Mouse (Mus musculus) lung, embryonic 15.5 days (tissue): ENCODE results near the gene Haus5. TPM values are rescaled to one million over a fixed set of nuclear protein-coding genes. Genes with fewer than 3 reads are reported as not detected.

ENCODE experiments used
- ATAC-seq: fragments of 200-750 bp; cut with Nextera tagmentation; 2 replicates; pipeline ENCODE4 v1.8.0; 2017; ENCODE audit warnings: moderate number of reproducible peaks, borderline replicate concordance; ENCODE audit not compliant: low FRiP score, low TSS enrichment; ENCODE audit errors: extremely low read depth
- H3K27ac ChIP-seq: fragments of 300-500 bp; sonication (generic); 2 replicates; pipeline ENCODE4 v1.5.1; 2015; ENCODE audit warnings: moderate library complexity, mild to moderate bottlenecking, inconsistent platforms
- H3K27me3 ChIP-seq: fragments of 300-500 bp; sonication (generic); 2 replicates; pipeline ENCODE4 v1.6.1; 2015; ENCODE audit warnings: inconsistent platforms
- H3K36me3 ChIP-seq: fragments of 300-500 bp; sonication (generic); 2 replicates; pipeline ENCODE4 v1.6.1; 2015; ENCODE audit warnings: inconsistent platforms
- H3K4me1 ChIP-seq: fragments of 300-500 bp; sonication (generic); 2 replicates; pipeline ENCODE4 v1.6.1; 2015; ENCODE audit warnings: inconsistent platforms
- H3K4me2 ChIP-seq: fragments of 300-500 bp; sonication (generic); 2 replicates; pipeline ENCODE4 v1.6.1; 2015; ENCODE audit warnings: inconsistent platforms, mild to moderate bottlenecking, moderate library complexity
- H3K4me3 ChIP-seq: fragments of 300-500 bp; sonication (generic); 2 replicates; pipeline ENCODE4 v1.5.1; 2015; ENCODE audit warnings: mild to moderate bottlenecking, inconsistent platforms
- H3K9ac ChIP-seq: fragments of 300-500 bp; sonication (generic); 2 replicates; pipeline ENCODE4 v1.6.1; 2015; ENCODE audit warnings: inconsistent platforms
- H3K9me3 ChIP-seq: fragments of 300-500 bp; sonication (generic); 2 replicates; pipeline ENCODE4 v1.6.1; 2016; ENCODE audit warnings: inconsistent platforms
- WGBS: fragments of 180-500 bp; shearing (Covaris S2); methylation state at CpG from one replicate; pipeline ENCODE4 v1.1.7; 2015; 5-methylcytosine and 5-hydroxymethylcytosine counted together
- polyA plus RNA-seq: library from polyadenylated mRNA; unstranded; fragments of >200 nt; fragmentation: Nextera tagmentation; extraction: Ambion mirVana; gene quantifications from 2 replicates; pipeline ENCODE4 v1.2.1, GENCODE M21; 2015

Gene Haus5
- polyA plus RNA-seq, 1 experiment from 2014 or later: 62.6 TPM

DNA sequence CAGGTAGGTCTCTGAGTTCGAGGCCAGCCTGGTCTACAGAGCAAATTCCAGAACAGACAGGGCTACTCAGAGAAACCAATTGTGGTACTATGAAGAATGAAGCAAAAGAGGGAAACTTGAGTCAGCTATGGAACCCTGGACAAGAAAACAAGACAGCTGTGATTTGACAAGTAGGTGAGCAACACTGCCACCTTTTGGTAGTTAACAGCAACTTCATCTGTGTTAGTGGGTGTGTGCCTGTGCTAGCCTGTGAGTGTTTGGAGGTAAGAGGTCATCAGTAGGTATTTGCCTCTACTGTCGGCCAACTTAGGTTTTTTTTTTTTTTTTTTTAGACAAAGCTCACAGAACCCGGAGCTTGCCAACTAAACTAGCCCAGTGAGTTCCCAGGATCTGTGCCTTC is 4.4 kb upstream of the Haus5 start:
- Histone ChIP-seq H3K9me3 (no peaks in the 10 kb centered on the region), H3K27ac (no peak overlapping the region), H3K9ac (no peak overlapping the region), H3K4me1 (peaks cover 8% of the 10 kb centered on the region; the same call in 1 of the 2 replicates), H3K27me3 (peaks cover 6% of the 10 kb centered on the region; the same call in 1 of the 2 replicates), H3K4me2 (no peak overlapping the region), H3K4me3 (no peak overlapping the region), H3K36me3 (no peaks in the 10 kb centered on the region)
- ATAC-seq: no peak
- WGBS: 30% methylated on average over 3 of the region's 3 CpGs

- H3K9ac ChIP-seq: peak overlapping the region; percentile 84
- WGBS: 4% methylated on average over 11 of the region's 11 CpGs
- peak overlapping the region; percentile 81 for H3K4me3 ChIP-seq
- H3K27me3 ChIP-seq: peaks cover 6% of the 10 kb centered on the region; the same call in 1 of the 2 replicates
- H3K4me2 ChIP-seq: peak overlapping the region; percentile 83
- H3K36me3 ChIP-seq: peaks cover 21% of the 10 kb centered on the region
- no peak for ATAC-seq
- no peaks in the 10 kb centered on the region for H3K9me3 ChIP-seq
- H3K4me1 ChIP-seq: peaks cover 13% of the 10 kb centered on the region; the same call in 1 of the 2 replicates
- no peak overlapping the region for H3K27ac ChIP-seq
Observed at GRCm38 (mm10) chr7:30665321-30665720, 527 bp upstream of the Haus5 start.

- Histone ChIP-seq H3K36me3 (peaks cover 45% of the 10 kb centered on the region), H3K27me3 (no peaks in the 10 kb centered on the region), H3K4me3 (peak within 1 kb of the TSS; percentile 71), H3K9ac (peak within 1 kb of the TSS; percentile 78), H3K4me1 (peaks cover 13% of the 10 kb centered on the region), H3K27ac (0 out of 2 replicates have a peak within 1 kb of the TSS, but pooled peaks have one; percentile 12), H3K4me2 (peak within 1 kb of the TSS; percentile 78), H3K9me3 (no peaks in the 10 kb centered on the region)
- ATAC-seq: peak; percentile 99
- WGBS: 1% methylated on average over 59 of the region's 59 CpGs
Observed at GRCm38 (mm10) chr7:30649591-30650540, 14.9 kb downstream of the Haus5 start, which contains the start of gene Rbm42. TSS of gene Rbm42 (minus strand) at chr7:30650317.

DNA sequence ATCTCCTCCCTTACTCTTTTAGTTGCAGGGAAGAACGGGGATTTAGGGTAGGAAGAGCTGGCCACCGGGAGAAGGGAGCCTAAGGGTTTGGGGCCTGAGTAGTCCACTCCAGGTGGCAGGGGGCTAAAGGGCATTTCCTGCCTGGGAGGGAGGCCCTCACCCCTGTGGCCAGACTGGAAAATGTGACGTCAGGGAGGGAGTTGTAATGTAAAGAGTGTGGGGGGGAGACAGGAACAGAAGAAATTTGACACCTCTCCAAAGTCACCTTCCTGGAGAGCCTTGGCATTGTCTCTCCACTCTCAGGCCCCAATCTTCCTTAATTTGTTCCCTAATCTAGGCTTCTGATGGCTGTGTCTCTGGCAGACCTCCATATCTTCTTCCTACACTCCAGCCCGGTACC is 25.7 kb downstream of the Haus5 start:
- Histone ChIP-seq H3K9me3 (no peaks in the 10 kb centered on the region), H3K9ac (no peak overlapping the region), H3K4me3 (no peak overlapping the region), H3K4me1 (peaks cover 5% of the 10 kb centered on the region), H3K4me2 (no peak overlapping the region), H3K36me3 (peaks cover 36% of the 10 kb centered on the region), H3K27ac (no peak overlapping the region), H3K27me3 (peaks cover 28% of the 10 kb centered on the region)
- ATAC-seq: no peak
- WGBS: 13% methylated on average over 4 of the region's 4 CpGs

GRCm38 (mm10) chr7:30636395-30636794 is 28.4 kb downstream of the Haus5 start:
- Histone ChIP-seq H3K4me1 (peaks cover 5% of the 10 kb centered on the region), H3K9me3 (no peaks in the 10 kb centered on the region), H3K27me3 (peaks cover 54% of the 10 kb centered on the region), H3K4me3 (no peak overlapping the region), H3K4me2 (no peak overlapping the region), H3K27ac (no peak overlapping the region), H3K9ac (no peak overlapping the region), H3K36me3 (peaks cover 10% of the 10 kb centered on the region)
- ATAC-seq: no peak
- WGBS: 15% methylated on average over 11 of the region's 11 CpGs

DNA sequence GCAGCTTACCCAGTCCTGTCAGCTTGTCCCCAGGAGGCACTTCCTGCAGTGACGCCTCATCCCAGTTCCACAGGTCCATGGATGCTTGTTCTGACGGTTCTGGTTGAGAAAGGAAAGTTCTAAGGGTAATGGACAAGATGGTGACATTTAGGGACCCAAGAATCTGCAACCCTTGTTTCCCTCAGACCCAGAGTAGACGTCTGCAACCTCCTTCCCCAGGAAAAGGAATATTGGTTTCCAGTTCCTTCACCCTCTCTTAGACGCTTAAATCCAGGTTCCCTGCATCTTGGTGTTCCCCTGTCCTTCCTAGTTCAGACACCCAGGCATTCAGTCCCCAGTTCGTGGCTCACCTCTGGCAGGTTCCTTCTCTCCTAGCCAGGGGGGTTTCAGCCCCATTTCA is 29.0 kb downstream of the Haus5 start, which contains the start of gene Etv2:
Gene Etv2, minus strand, starts transcription at position 101 of the 400 bp plus-strand sequence.
- Histone ChIP-seq H3K4me2 (peak within 1 kb of the TSS; percentile 44), H3K4me3 (peak within 1 kb of the TSS; percentile 19), H3K9ac (no peak within 1 kb of the TSS), H3K4me1 (peaks cover 5% of the 10 kb centered on the region), H3K27ac (no peak within 1 kb of the TSS), H3K9me3 (no peaks in the 10 kb centered on the region), H3K27me3 (peaks cover 55% of the 10 kb centered on the region), H3K36me3 (peaks cover 4% of the 10 kb centered on the region)
- no peak for ATAC-seq
- 4% methylated on average over 5 of the region's 5 CpGs for WGBS

- Histone ChIP-seq H3K9ac (no peak overlapping the region), H3K27me3 (peaks cover 55% of the 10 kb centered on the region), H3K4me1 (peaks cover 5% of the 10 kb centered on the region), H3K9me3 (no peaks in the 10 kb centered on the region), H3K36me3 (no peaks in the 10 kb centered on the region), H3K4me3 (peak overlapping the region; percentile 19), H3K4me2 (peak overlapping the region; percentile 44), H3K27ac (no peak overlapping the region)
- WGBS: 1% methylated on average over 20 of the region's 20 CpGs
- peak; percentile 62; the same call in 1 of the 2 replicates for ATAC-seq
Observed at GRCm38 (mm10) chr7:30634621-30635020, 30.2 kb downstream of the Haus5 start.

DNA sequence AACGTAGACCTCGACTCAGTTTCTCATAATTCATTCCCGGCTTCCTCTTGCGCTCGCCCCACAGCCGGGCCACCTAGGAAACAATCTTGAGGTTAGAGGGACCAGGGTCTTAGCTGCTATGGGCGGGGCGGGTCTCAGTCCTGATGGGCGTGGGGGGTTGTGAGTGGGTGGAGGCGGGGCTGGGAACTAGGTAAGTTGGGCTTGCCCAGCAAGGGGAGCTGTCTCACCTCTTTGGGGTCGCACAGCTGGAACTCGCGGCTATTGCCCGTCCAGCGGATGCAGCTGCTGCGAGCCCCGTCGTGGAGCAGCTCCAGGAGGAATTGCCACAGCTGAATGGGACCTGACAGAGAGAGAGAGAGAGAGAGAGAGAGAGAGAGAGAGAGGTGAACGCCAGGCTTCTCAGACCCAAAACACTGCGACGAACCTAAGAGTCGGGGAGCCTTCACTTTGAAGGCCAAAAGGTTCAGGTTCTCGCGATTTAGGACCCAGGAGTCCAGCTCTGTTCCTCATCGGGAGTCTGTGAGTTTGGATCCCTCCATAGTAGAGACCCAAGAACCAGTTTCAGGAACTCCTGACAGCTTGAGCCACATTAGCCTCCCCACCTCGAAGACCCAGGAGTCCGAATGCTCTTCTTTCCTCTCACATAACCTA is 30.9 kb downstream of the Haus5 start:
- Histone ChIP-seq H3K4me2 (no peak overlapping the region), H3K36me3 (no peaks in the 10 kb centered on the region), H3K27me3 (peaks cover 55% of the 10 kb centered on the region), H3K27ac (no peak overlapping the region), H3K4me1 (peaks cover 5% of the 10 kb centered on the region), H3K4me3 (no peak overlapping the region; the same call in 1 of the 2 replicates), H3K9me3 (no peaks in the 10 kb centered on the region), H3K9ac (no peak overlapping the region)
- WGBS: 6% methylated on average over 26 of the region's 27 CpGs
- no peak for ATAC-seq

- H3K9me3 ChIP-seq: no peaks in the 10 kb centered on the region
- no peak overlapping the region for H3K9ac ChIP-seq
- H3K27ac ChIP-seq: no peak overlapping the region
- peaks cover 26% of the 10 kb centered on the region for H3K27me3 ChIP-seq
- ATAC-seq: no peak
- H3K4me2 ChIP-seq: no peak overlapping the region
- H3K4me3 ChIP-seq: no peak overlapping the region
- H3K36me3 ChIP-seq: peaks cover 4% of the 10 kb centered on the region; the same call in 1 of the 2 replicates
- peaks cover 10% of the 10 kb centered on the region for H3K4me1 ChIP-seq
Observed at GRCm38 (mm10) chr7:30629013-30629412, 35.8 kb downstream of the Haus5 start.

- no peaks in the 10 kb centered on the region for H3K9me3 ChIP-seq
- H3K36me3 ChIP-seq: peaks cover 25% of the 10 kb centered on the region
- H3K9ac ChIP-seq: no peak overlapping the region
- 72% methylated on average over 5 of the region's 5 CpGs for WGBS
- peaks cover 4% of the 10 kb centered on the region for H3K27me3 ChIP-seq
- ATAC-seq: no peak
- H3K27ac ChIP-seq: no peak overlapping the region
- H3K4me2 ChIP-seq: peak overlapping the region; percentile 76; the same call in 1 of the 2 replicates
- H3K4me3 ChIP-seq: no peak overlapping the region; the same call in 1 of the 2 replicates
- H3K4me1 ChIP-seq: peaks cover 10% of the 10 kb centered on the region
Observed at GRCm38 (mm10) chr7:30626647-30627046, 38.1 kb downstream of the Haus5 start.

GRCm38 (mm10) chr7:30625530-30626384 is 39.0 kb downstream of the Haus5 start, which contains the start of gene Cox6b1:
TSS of gene Cox6b1 (minus strand) at chr7:30626151.
- WGBS: 2% methylated on average over 44 of the region's 44 CpGs
- H3K27me3 ChIP-seq: no peaks in the 10 kb centered on the region; the same call in 1 of the 2 replicates
- no peak within 1 kb of the TSS; the same call in 1 of the 2 replicates for H3K27ac ChIP-seq
- H3K36me3 ChIP-seq: peaks cover 32% of the 10 kb centered on the region
- H3K4me3 ChIP-seq: peak within 1 kb of the TSS; percentile 79
- peaks cover 10% of the 10 kb centered on the region for H3K4me1 ChIP-seq
- H3K9me3 ChIP-seq: no peaks in the 10 kb centered on the region
- H3K9ac ChIP-seq: peak within 1 kb of the TSS; percentile 79
- peak; percentile 93 for ATAC-seq
- H3K4me2 ChIP-seq: peak within 1 kb of the TSS; percentile 76
